Mouse (Mus musculus): ENCODE measurements around the gene Tmtc3.

- TF ChIP-seq CTCF (IDR thresholded peaks at IDR 0.05; ENCODE audit: insufficient read depth, low read length) = no peak
- TF ChIP-seq POLR2A (IDR thresholded peaks at IDR 0.05; ENCODE audit: borderline replicate concordance, extremely low read depth, low read depth, low read length) = no peak
Observed at GRCm38 (mm10) chr10:100524499-100525390, 37.6 kb upstream of the Tmtc3 start.
